Mouse (Mus musculus): ENCODE results near the gene Milr1.

The Milr1 gene

GRCm38 (mm10) chr11:106812410-106813136 lies 61.5 kb downstream of the Milr1 start:
- DNase-seq (ENCODE audit: low spot score in 2 of 2), result no peak

- DNase-seq (ENCODE audit: low spot score in 2 of 2), result no peak
Observed at GRCm38 (mm10) chr11:106814601-106815320, 63.7 kb downstream of the Milr1 start.

- DNase-seq (ENCODE audit: low spot score in 2 of 2), result no peak
Observed at GRCm38 (mm10) chr11:106815331-106815730, 64.3 kb downstream of the Milr1 start.

GRCm38 (mm10) chr11:106815761-106816160 lies 64.7 kb downstream of the Milr1 start:
- DNase-seq (ENCODE audit: low spot score in 2 of 2), result no peak

GRCm38 (mm10) chr11:106816316-106816715 lies 65.3 kb downstream of the Milr1 start:
- DNase-seq (ENCODE audit: low spot score in 2 of 2), result no peak

- DNase-seq (ENCODE audit: low spot score in 2 of 2), result no peak
Observed at GRCm38 (mm10) chr11:106817156-106817555, 66.1 kb downstream of the Milr1 start.

GRCm38 (mm10) chr11:106817808-106818207 lies 66.8 kb downstream of the Milr1 start:
- no peak for DNase-seq (ENCODE audit: low spot score in 2 of 2)

GRCm38 (mm10) chr11:106818341-106818740 lies 67.3 kb downstream of the Milr1 start:
- no peak for DNase-seq (ENCODE audit: low spot score in 2 of 2)

Data from spleen, postnatal 10 days (tissue).